Mouse (Mus musculus): ENCODE data around the gene Nup210l. TPM values are rescaled to one million over a fixed set of nuclear protein-coding genes. Genes with fewer than 3 reads are reported as not detected.

Nup210l gene
- total and polyA plus RNA-seq, 3 experiments = 0.15 to 0.22 TPM; not detected in 1

DNA sequence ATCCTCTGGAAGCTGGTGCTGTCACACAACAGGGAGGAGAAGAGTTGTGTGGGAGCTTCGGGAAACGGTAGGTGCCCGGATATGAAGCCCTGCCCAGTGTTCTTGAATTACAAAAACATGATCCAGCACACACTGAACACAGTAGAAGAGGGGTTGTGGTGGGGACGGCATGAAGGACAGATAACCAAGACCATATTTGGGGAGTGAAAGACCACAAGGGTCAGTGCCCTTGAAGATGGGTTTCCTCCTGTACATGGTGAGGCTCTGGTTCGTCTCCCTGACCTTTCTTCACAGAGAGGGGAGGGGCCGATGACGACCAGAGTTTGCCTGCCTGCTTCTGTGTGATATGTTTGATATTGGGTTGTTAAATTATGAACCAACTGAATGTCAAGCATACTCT lies 34.2 kb upstream of the Nup210l start:
- ATAC-seq (ENCODE audit: extremely low read depth, insufficient number of reproducible peaks, low FRiP score, poor library complexity, severe bottlenecking) (no peak), DNase-seq (ENCODE audit: low spot score) (no peak)
- H3K4me3 ChIP-seq (ENCODE audit: low read depth, low read length) = no peak overlapping the region
- H3K9me3 ChIP-seq (replicated peaks) = no peaks in the 10 kb centered on the region
- peaks cover 26% of the 10 kb centered on the region for H3K36me3 ChIP-seq (replicated peaks)
- peaks cover 18% of the 10 kb centered on the region for H3K4me1 ChIP-seq (ENCODE audit: insufficient read depth, low read depth, low read length)
- no peak for TF ChIP-seq TAL1 (conservative IDR thresholded peaks at IDR 0.05; ENCODE audit: low read depth, low read length)
- no peak for TF ChIP-seq CTCF (IDR thresholded peaks at IDR 0.05; ENCODE audit: low read depth, low read length)
- no peak for TF ChIP-seq POLR2AphosphoS5 (IDR thresholded peaks at IDR 0.05; ENCODE audit: insufficient replicate concordance, low read depth, low read length)
- TF ChIP-seq GATA1 (IDR thresholded peaks at IDR 0.05; ENCODE audit: borderline replicate concordance, low read length) = no peak
- no peak for TF ChIP-seq GATA2 (IDR thresholded peaks at IDR 0.05; ENCODE audit: borderline replicate concordance, low read depth, low read length)
- H3K27me3 ChIP-seq (ENCODE audit: insufficient read depth, low read length) = peaks cover 21% of the 10 kb centered on the region

DNA sequence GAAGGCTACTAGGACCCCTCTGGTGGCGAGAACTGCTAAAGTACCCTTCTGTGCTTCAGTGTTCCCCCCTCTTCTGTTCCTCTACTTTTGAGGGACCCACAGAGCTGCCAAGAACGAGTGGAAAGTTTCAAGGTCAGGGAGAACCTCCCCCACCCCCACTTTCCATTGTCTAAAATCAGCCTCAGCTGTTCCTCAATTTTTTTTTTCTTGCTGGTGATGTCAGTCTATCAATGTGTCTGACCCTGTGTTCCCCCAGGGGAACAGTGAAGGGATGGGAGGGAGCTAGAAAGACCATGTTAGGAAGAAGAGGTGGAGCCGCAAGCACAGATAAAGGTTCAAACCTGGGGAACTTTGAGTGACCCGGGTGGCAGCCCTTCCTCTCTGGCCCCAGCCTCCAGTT lies 31.6 kb upstream of the Nup210l start, which contains the start of gene Tpm3:
Tpm3 (plus strand) TSS at position 356 of the 400 bp plus-strand sequence.
- no peak for ATAC-seq (ENCODE audit: extremely low read depth, insufficient number of reproducible peaks, low FRiP score, poor library complexity, severe bottlenecking)
- DNase-seq (ENCODE audit: low spot score) = no peak
- no peaks in the 10 kb centered on the region for H3K9me3 ChIP-seq (replicated peaks)
- H3K4me1 ChIP-seq (ENCODE audit: insufficient read depth, low read depth, low read length) = peaks cover 16% of the 10 kb centered on the region
- no peak within 1 kb of the TSS for H3K4me3 ChIP-seq (ENCODE audit: low read depth, low read length)
- TF ChIP-seq GATA2 (IDR thresholded peaks at IDR 0.05; ENCODE audit: borderline replicate concordance, low read depth, low read length) (no peak), CTCF (IDR thresholded peaks at IDR 0.05; ENCODE audit: low read depth, low read length) (no peak), GATA1 (IDR thresholded peaks at IDR 0.05; ENCODE audit: borderline replicate concordance, low read length) (no peak), TAL1 (conservative IDR thresholded peaks at IDR 0.05; ENCODE audit: low read depth, low read length) (no peak), POLR2AphosphoS5 (IDR thresholded peaks at IDR 0.05; ENCODE audit: insufficient replicate concordance, low read depth, low read length) (no peak)
- H3K36me3 ChIP-seq (replicated peaks) = peaks cover 3% of the 10 kb centered on the region
- peaks cover 23% of the 10 kb centered on the region for H3K27me3 ChIP-seq (ENCODE audit: insufficient read depth, low read length)

DNA sequence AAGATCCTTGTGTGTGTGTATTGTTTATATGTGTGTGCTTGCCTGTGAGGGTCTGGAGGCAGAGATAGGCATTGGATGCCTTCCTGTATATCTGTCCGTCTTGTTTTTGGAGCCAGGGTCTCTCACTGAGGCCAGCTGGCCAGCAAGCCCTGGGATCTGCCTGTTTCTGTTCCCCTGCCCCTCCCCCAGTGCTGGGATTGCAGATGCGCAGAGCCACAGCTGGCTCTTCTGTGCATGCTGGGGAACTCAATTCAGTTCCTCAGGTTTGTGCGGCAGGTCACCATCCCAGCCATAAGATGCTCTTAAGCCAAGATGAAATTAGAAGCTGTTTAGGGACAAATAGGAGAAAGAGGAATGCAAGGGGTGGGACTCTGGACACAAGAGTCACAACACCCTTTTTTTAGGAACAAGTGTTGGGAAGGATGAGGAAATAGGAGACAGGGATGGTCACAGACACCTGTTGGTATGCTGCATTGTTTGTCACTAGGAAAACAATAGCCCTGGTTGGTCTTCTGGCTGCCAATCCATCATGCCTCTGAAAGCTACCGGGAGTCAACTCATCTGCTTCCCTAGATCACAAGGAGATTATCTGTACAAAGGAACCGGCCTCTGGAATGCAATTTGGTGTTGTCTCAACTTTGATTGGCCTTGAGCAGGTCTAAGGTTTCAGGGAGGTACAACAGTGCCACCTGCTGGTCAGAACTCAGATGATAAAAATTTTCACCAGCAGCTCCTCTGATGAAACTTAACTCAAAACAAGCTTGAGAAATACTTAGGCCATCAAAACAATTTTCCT lies 26.8 kb upstream of the Nup210l start:
- H3K4me1 ChIP-seq (ENCODE audit: insufficient read depth, low read depth, low read length) = peaks cover 39% of the 10 kb centered on the region
- no peaks in the 10 kb centered on the region for H3K9me3 ChIP-seq (replicated peaks)
- peaks cover 19% of the 10 kb centered on the region for H3K27me3 ChIP-seq (ENCODE audit: insufficient read depth, low read length)
- ATAC-seq (ENCODE audit: extremely low read depth, insufficient number of reproducible peaks, low FRiP score, poor library complexity, severe bottlenecking) = no peak
- H3K36me3 ChIP-seq (replicated peaks) = peaks cover 2% of the 10 kb centered on the region
- peak; percentile 41 for DNase-seq (ENCODE audit: low spot score)
- no peak overlapping the region for H3K4me3 ChIP-seq (ENCODE audit: low read depth, low read length)
- TF ChIP-seq POLR2AphosphoS5 (IDR thresholded peaks at IDR 0.05; ENCODE audit: insufficient replicate concordance, low read depth, low read length) = no peak
- TF ChIP-seq CTCF (IDR thresholded peaks at IDR 0.05; ENCODE audit: low read depth, low read length) = peak; percentile 71

DNA sequence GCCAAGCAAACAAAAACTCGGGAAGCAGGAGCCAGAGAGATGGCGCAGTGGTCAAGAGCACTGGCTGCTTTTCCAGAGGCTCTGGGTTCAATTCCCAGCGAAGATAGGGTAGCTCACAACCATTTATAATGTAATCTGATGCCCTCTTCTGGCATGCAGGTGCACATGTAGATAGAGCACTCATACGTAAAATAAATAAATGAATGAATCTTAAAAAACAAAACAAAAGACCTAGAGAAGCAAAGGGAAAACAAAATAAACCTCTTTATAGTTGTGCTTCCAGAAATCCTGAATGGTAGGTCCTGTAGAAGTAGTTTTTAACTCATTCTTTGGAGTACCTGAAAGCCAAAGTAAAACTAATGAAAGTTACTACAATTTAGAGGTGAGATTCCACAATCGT lies 25.7 kb upstream of the Nup210l start:
- Histone ChIP-seq H3K4me1 (ENCODE audit: insufficient read depth, low read depth, low read length) (peaks cover 42% of the 10 kb centered on the region), H3K4me3 (ENCODE audit: low read depth, low read length) (no peak overlapping the region)
- no peak for ATAC-seq (ENCODE audit: extremely low read depth, insufficient number of reproducible peaks, low FRiP score, poor library complexity, severe bottlenecking)

DNA sequence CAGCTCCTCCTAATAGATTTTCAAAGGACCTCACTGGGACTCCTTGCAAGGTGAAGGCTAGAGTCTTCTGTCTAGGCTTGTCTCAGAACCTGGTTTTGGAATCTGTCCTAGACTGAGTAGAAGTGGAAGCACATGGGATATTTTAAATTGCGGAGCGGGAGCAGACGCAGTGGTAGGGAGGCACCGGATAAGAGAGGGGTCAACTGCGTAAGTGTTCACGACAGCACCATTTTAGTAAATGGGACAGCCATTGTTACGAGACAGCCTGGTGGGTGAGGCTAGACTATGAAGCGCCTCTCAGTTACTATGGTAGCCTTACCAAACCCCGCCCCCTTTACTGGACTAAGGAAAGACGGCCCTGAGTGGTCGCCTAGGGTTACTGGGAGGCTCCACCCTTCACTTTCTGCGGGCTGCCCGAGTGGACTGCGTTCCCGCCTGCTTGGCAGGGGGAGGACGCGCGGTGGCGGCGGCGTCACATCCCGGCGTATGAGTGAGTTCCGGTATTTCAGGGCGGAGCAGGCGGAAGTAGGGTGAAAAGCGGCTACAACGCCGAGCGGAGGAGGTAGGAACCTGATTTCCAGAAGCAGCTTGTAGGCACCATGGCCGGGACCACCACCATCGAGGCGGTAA lies 24.7 kb upstream of the Nup210l start:
- peak; percentile 87 for DNase-seq (ENCODE audit: low spot score)
- H3K9me3 ChIP-seq (replicated peaks) = no peaks in the 10 kb centered on the region
- peak; percentile 83 for ATAC-seq (ENCODE audit: extremely low read depth, insufficient number of reproducible peaks, low FRiP score, poor library complexity, severe bottlenecking)
- TF ChIP-seq CTCF (IDR thresholded peaks at IDR 0.05; ENCODE audit: low read depth, low read length) (no peak), TAL1 (conservative IDR thresholded peaks at IDR 0.05; ENCODE audit: low read depth, low read length) (no peak), GATA1 (IDR thresholded peaks at IDR 0.05; ENCODE audit: borderline replicate concordance, low read length) (no peak), GATA2 (IDR thresholded peaks at IDR 0.05; ENCODE audit: borderline replicate concordance, low read depth, low read length) (no peak), POLR2AphosphoS5 (IDR thresholded peaks at IDR 0.05; ENCODE audit: insufficient replicate concordance, low read depth, low read length) (no peak)
- H3K36me3 ChIP-seq (replicated peaks) = peaks cover 20% of the 10 kb centered on the region
- H3K4me3 ChIP-seq (ENCODE audit: low read depth, low read length) = peak overlapping the region; percentile 93
- H3K27me3 ChIP-seq (ENCODE audit: insufficient read depth, low read length) = peaks cover 2% of the 10 kb centered on the region; the same call in 1 of the 2 replicates
- peaks cover 53% of the 10 kb centered on the region for H3K4me1 ChIP-seq (ENCODE audit: insufficient read depth, low read depth, low read length)

More for the DNA sequence above, 25.7 kb upstream of the Nup210l start:
- no peak for TF ChIP-seq GATA1 (IDR thresholded peaks at IDR 0.05; ENCODE audit: borderline replicate concordance, low read length)
- TF ChIP-seq CTCF (IDR thresholded peaks at IDR 0.05; ENCODE audit: low read depth, low read length) = no peak
- TF ChIP-seq GATA2 (IDR thresholded peaks at IDR 0.05; ENCODE audit: borderline replicate concordance, low read depth, low read length) = no peak
- no peak for TF ChIP-seq POLR2AphosphoS5 (IDR thresholded peaks at IDR 0.05; ENCODE audit: insufficient replicate concordance, low read depth, low read length)
- no peak for TF ChIP-seq TAL1 (conservative IDR thresholded peaks at IDR 0.05; ENCODE audit: low read depth, low read length)
- DNase-seq (ENCODE audit: low spot score) = no peak
- H3K27me3 ChIP-seq (ENCODE audit: insufficient read depth, low read length) = peaks cover 9% of the 10 kb centered on the region
- H3K9me3 ChIP-seq (replicated peaks) = no peaks in the 10 kb centered on the region
- peaks cover 10% of the 10 kb centered on the region for H3K36me3 ChIP-seq (replicated peaks)

DNA sequence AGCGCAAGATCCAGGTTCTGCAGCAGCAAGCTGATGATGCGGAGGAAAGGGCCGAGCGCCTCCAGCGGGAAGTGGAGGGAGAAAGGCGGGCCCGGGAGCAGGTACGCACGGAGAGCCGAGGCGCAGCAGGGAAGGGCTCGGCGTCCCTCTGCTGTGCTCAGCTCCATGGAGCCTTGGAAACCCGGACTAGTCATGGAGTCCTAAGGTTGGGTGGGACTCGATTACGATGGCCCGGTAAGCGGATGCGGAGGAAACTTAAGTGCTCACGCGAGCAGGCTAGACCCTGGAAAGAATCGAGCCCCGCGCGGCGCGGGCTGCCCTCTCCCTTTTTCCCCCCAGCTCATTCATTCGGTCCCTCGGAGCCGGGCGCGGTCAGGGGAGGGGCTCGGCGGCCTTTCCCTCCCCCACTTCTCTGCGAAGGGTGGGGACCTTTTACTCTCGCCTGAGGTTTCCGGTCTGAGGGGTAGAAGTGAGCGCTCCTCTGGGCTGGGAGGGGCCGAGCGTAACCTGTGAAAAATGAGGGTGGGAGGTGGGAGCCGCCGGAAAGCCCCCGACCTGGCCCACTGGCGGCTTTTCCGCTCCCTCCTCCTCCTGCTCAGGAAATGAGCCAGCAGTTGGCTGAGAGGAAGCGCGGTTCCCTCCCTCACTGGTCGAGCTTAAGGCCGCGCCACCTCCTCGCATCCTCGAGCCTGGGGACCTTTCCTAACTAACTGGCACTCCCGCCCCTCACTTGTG lies 24.0 kb upstream of the Nup210l start:
- no peak for TF ChIP-seq GATA1 (IDR thresholded peaks at IDR 0.05; ENCODE audit: borderline replicate concordance, low read length)
- no peak for TF ChIP-seq TAL1 (conservative IDR thresholded peaks at IDR 0.05; ENCODE audit: low read depth, low read length)
- TF ChIP-seq CTCF (IDR thresholded peaks at IDR 0.05; ENCODE audit: low read depth, low read length) = no peak
- no peak for TF ChIP-seq POLR2AphosphoS5 (IDR thresholded peaks at IDR 0.05; ENCODE audit: insufficient replicate concordance, low read depth, low read length)
- no peak for TF ChIP-seq GATA2 (IDR thresholded peaks at IDR 0.05; ENCODE audit: borderline replicate concordance, low read depth, low read length)
- H3K4me1 ChIP-seq (ENCODE audit: insufficient read depth, low read depth, low read length) = peaks cover 60% of the 10 kb centered on the region
- peak; percentile 76 for DNase-seq (ENCODE audit: low spot score)

More for the DNA sequence above, 24.0 kb upstream of the Nup210l start:
- ATAC-seq (ENCODE audit: extremely low read depth, insufficient number of reproducible peaks, low FRiP score, poor library complexity, severe bottlenecking) = peak; percentile 51
- H3K36me3 ChIP-seq (replicated peaks) = peaks cover 27% of the 10 kb centered on the region
- no peaks in the 10 kb centered on the region for H3K9me3 ChIP-seq (replicated peaks)
- H3K27me3 ChIP-seq (ENCODE audit: insufficient read depth, low read length) = peaks cover 2% of the 10 kb centered on the region; the same call in 1 of the 2 replicates
- peak overlapping the region; percentile 93 for H3K4me3 ChIP-seq (ENCODE audit: low read depth, low read length)

All from G1E (cell line).